Mouse (Mus musculus) spleen, adult 2 months (tissue): ENCODE measurements at regions not wholly inside any gene's neighbourhood (a gene's known extent, or its start where the extent isn't known, plus 50 kb on each side); places are given as distances from the start of the nearest gene placed in this dataset.

ENCODE experiments used
- CTCF ChIP-seq: fragments of 200-500 bp; IDR thresholded peaks from 2 replicates; pipeline ENCODE4 v1.5.1; 2011; ENCODE audit warnings: mild to moderate bottlenecking, inconsistent platforms; ENCODE audit not compliant: insufficient read depth, insufficient read length, insufficient replicate concordance; ENCODE audit errors: extremely low read depth
- POLR2A ChIP-seq: fragments of 200-500 bp; IDR thresholded peaks from 2 replicates; pipeline ENCODE4 v1.6.1; 2011; ENCODE audit warnings: low read depth, low read length, inconsistent platforms

- TF ChIP-seq POLR2A (no peak), CTCF (no peak)
Measured at GRCm38 (mm10) chr13:43919781-43920420, 135.3 kb downstream of the Cd83 start.
